Mouse (Mus musculus) c-Kit-positive CD71-positive TER-119-positive erythroid progenitor cells, embryonic 14.5 days (primary cell): ENCODE results near the gene Vill.

Source experiments
- DNase-seq: peaks from one replicate; pipeline ENCODE4 v3.0.0-alpha.2; 2013; ENCODE audit warnings: low spot score

The Vill gene

GRCm38 (mm10) chr9:119052154-119052944, at the start of gene Vill:
TSS of gene Vill (plus strand) at chr9:119052778.
- DNase-seq, result no peak

- no peak for DNase-seq
Measured at GRCm38 (mm10) chr9:119003990-119004702, 48.4 kb upstream of the Vill start.

- DNase-seq, result no peak
Measured at GRCm38 (mm10) chr9:119004703-119005076, 47.9 kb upstream of the Vill start.

GRCm38 (mm10) chr9:119005303-119006029, 47.1 kb upstream of the Vill start:
- DNase-seq, result no peak

- no peak for DNase-seq
Measured at GRCm38 (mm10) chr9:119007266-119007665, 45.3 kb upstream of the Vill start.

GRCm38 (mm10) chr9:119008871-119009270, 43.7 kb upstream of the Vill start:
- DNase-seq, result no peak

- DNase-seq, result no peak
Measured at GRCm38 (mm10) chr9:119010156-119010710, 42.3 kb upstream of the Vill start.

GRCm38 (mm10) chr9:119016785-119017507, 35.6 kb upstream of the Vill start:
- no peak for DNase-seq

- DNase-seq, result no peak
Measured at GRCm38 (mm10) chr9:119021731-119022130, 30.8 kb upstream of the Vill start.

GRCm38 (mm10) chr9:119025263-119025662, 27.3 kb upstream of the Vill start:
- DNase-seq, result no peak

GRCm38 (mm10) chr9:119025832-119026331, 26.7 kb upstream of the Vill start:
- DNase-seq, result no peak

- no peak for DNase-seq
Measured at GRCm38 (mm10) chr9:119027337-119027736, 25.2 kb upstream of the Vill start.

GRCm38 (mm10) chr9:119028226-119029195, 24.1 kb upstream of the Vill start:
- no peak for DNase-seq

- no peak for DNase-seq
Measured at GRCm38 (mm10) chr9:119029568-119029967, 23.0 kb upstream of the Vill start.

- DNase-seq, result no peak
Measured at GRCm38 (mm10) chr9:119031038-119031437, 21.5 kb upstream of the Vill start.

- DNase-seq, result no peak
Measured at GRCm38 (mm10) chr9:119031772-119032171, 20.8 kb upstream of the Vill start.

- no peak for DNase-seq
Measured at GRCm38 (mm10) chr9:119032538-119032937, 20.0 kb upstream of the Vill start.

- DNase-seq, result no peak
Measured at GRCm38 (mm10) chr9:119033111-119033921, 19.3 kb upstream of the Vill start.

- DNase-seq, result no peak
Measured at GRCm38 (mm10) chr9:119034069-119034468, 18.5 kb upstream of the Vill start.
